Mouse (Mus musculus) G1E (cell line): ENCODE measurements around the gene Sult2b1. TPM values are rescaled to one million over a fixed set of nuclear protein-coding genes. Genes with fewer than 3 reads are reported as not detected.

Experiments used
- ATAC-seq: 2 replicates; pipeline ENCODE4 v1.8.0; 2016; ENCODE audit warnings: mild to moderate bottlenecking; ENCODE audit not compliant: insufficient number of reproducible peaks, poor library complexity, low FRiP score, severe bottlenecking; ENCODE audit errors: extremely low read depth
- DNase-seq: peaks from one replicate; pipeline ENCODE4 v3.0.0; 2012; ENCODE audit warnings: low spot score
- H3K27me3 ChIP-seq: 2 replicates; pipeline ENCODE4 v1.6.1; 2012; ENCODE audit warnings: mild to moderate bottlenecking, low read length, inconsistent platforms; ENCODE audit not compliant: insufficient read depth
- H3K36me3 ChIP-seq: replicated peaks from 2 replicates; pipeline ENCODE3; 2012; ENCODE audit warnings: mild to moderate bottlenecking, inconsistent platforms
- H3K4me1 ChIP-seq: 2 replicates; pipeline ENCODE4 v1.6.1; 2012; ENCODE audit warnings: low read depth, low read length, inconsistent platforms, mixed read lengths; ENCODE audit not compliant: insufficient read depth
- H3K4me3 ChIP-seq: 2 replicates; pipeline ENCODE4 v1.5.1; 2012; ENCODE audit warnings: low read depth, mild to moderate bottlenecking, inconsistent platforms, low read length, moderate library complexity, mixed read lengths
- H3K9me3 ChIP-seq: replicated peaks from 2 replicates; pipeline ENCODE4 v1.6.1; 2012; ENCODE audit warnings: inconsistent platforms
- CTCF ChIP-seq: IDR thresholded peaks from 2 replicates; pipeline ENCODE4 v1.5.1; 2012; ENCODE audit warnings: low read depth, low read length, inconsistent platforms, mixed read lengths
- GATA1 ChIP-seq: IDR thresholded peaks from 2 replicates; pipeline ENCODE4 v1.6.1; 2012; ENCODE audit warnings: borderline replicate concordance, low read length, inconsistent platforms, mixed read lengths
- GATA2 ChIP-seq: IDR thresholded peaks from 2 replicates; pipeline ENCODE4 v1.6.1; 2012; ENCODE audit warnings: low read depth, low read length, inconsistent platforms, borderline replicate concordance
- POLR2AphosphoS5 ChIP-seq: IDR thresholded peaks from 2 replicates; pipeline ENCODE4 v1.6.1; 2012; ENCODE audit warnings: low read depth, low read length, inconsistent platforms; ENCODE audit not compliant: insufficient replicate concordance
- TAL1 ChIP-seq: conservative IDR thresholded peaks from 2 replicates; pipeline ENCODE4 v1.6.1; 2012; ENCODE audit warnings: low read depth, low read length, inconsistent platforms, mixed read lengths
- polyA plus RNA-seq: library from polyadenylated mRNA; stranded (reverse); fragments of >175 nt; gene quantifications from 2 replicates; pipeline ENCODE4 v1.2.3, GENCODE M21; 2012
- total RNA-seq, 2 experiments: library from RNA; stranded (forward) in 1 of 2; stranded (reverse) in 1 of 2; fragments of 200-1000 nt in 1 of 2; fragments of >200 nt in 1 of 2; fragmentation: Nextera tagmentation in 1 of 2; gene quantifications; 2 replicates each; pipeline ENCODE4 v1.2.3; 2014 to 2017

The Sult2b1 gene
- total and polyA plus RNA-seq, 3 experiments, result 0.05 TPM; not detected in 2

- H3K9me3 ChIP-seq, result no peaks in the 10 kb centered on the region
- no peak for DNase-seq
- H3K4me3 ChIP-seq, result no peak overlapping the region
Measured at GRCm38 (mm10) chr7:45815323-45815983, 31.0 kb upstream of the Sult2b1 start.

GRCm38 (mm10) chr7:45814841-45815240, 30.4 kb upstream of the Sult2b1 start:
- H3K4me1 ChIP-seq, result peaks cover 33% of the 10 kb centered on the region
- no peaks in the 10 kb centered on the region for H3K9me3 ChIP-seq
- ATAC-seq (no peak), DNase-seq (no peak)
- no peak for TF ChIP-seq POLR2AphosphoS5
- TF ChIP-seq GATA2, result no peak
- no peak for TF ChIP-seq TAL1
- no peak for TF ChIP-seq CTCF
- TF ChIP-seq GATA1, result no peak
- H3K36me3 ChIP-seq, result peaks cover 58% of the 10 kb centered on the region
- H3K27me3 ChIP-seq, result no peaks in the 10 kb centered on the region
- H3K4me3 ChIP-seq, result peak overlapping the region; percentile 63; the same call in 1 of the 2 replicates

More at GRCm38 (mm10) chr7:45815323-45815983, 31.0 kb upstream of the Sult2b1 start:
- H3K36me3 ChIP-seq, result peaks cover 58% of the 10 kb centered on the region
- no peak for ATAC-seq
- no peak for TF ChIP-seq TAL1
- no peak for TF ChIP-seq GATA2
- TF ChIP-seq GATA1, result no peak
- TF ChIP-seq POLR2AphosphoS5, result no peak
- no peak for TF ChIP-seq CTCF
- peaks cover 33% of the 10 kb centered on the region for H3K4me1 ChIP-seq
- H3K27me3 ChIP-seq, result no peaks in the 10 kb centered on the region

- H3K27me3 ChIP-seq, result no peaks in the 10 kb centered on the region
- no peak for TF ChIP-seq TAL1
- no peak for TF ChIP-seq GATA2
- no peak for TF ChIP-seq CTCF
- TF ChIP-seq POLR2AphosphoS5, result no peak
- no peak for TF ChIP-seq GATA1
- peak; percentile 100 for DNase-seq
- H3K9me3 ChIP-seq, result no peaks in the 10 kb centered on the region
- peak within 1 kb of the TSS; percentile 83 for H3K4me3 ChIP-seq
- H3K4me1 ChIP-seq, result peaks cover 36% of the 10 kb centered on the region
- ATAC-seq, result peak; percentile 99
- H3K36me3 ChIP-seq, result peaks cover 62% of the 10 kb centered on the region
Measured at GRCm38 (mm10) chr7:45813787-45814779, 29.6 kb upstream of the Sult2b1 start, which contains the start of gene Cyth2. Gene Cyth2, minus strand, starts transcription at chr7:45814581.

- DNase-seq, result no peak
- no peaks in the 10 kb centered on the region for H3K27me3 ChIP-seq
- TF ChIP-seq GATA1 (no peak), POLR2AphosphoS5 (no peak), CTCF (no peak), TAL1 (no peak), GATA2 (no peak)
- no peak for ATAC-seq
- peak overlapping the region; percentile 83; the same call in 1 of the 2 replicates for H3K4me3 ChIP-seq
- H3K9me3 ChIP-seq, result no peaks in the 10 kb centered on the region
- H3K4me1 ChIP-seq, result peaks cover 40% of the 10 kb centered on the region
- peaks cover 62% of the 10 kb centered on the region for H3K36me3 ChIP-seq
Measured at GRCm38 (mm10) chr7:45812921-45813320, 28.5 kb upstream of the Sult2b1 start.

GRCm38 (mm10) chr7:45809276-45810075, 25.0 kb upstream of the Sult2b1 start:
- H3K4me1 ChIP-seq, result peaks cover 29% of the 10 kb centered on the region

GRCm38 (mm10) chr7:45808471-45808870, 24.0 kb upstream of the Sult2b1 start:
- no peak for TF ChIP-seq POLR2AphosphoS5
- TF ChIP-seq GATA2, result no peak
- TF ChIP-seq TAL1, result no peak
- no peak for TF ChIP-seq GATA1
- TF ChIP-seq CTCF, result no peak
- Histone ChIP-seq H3K36me3 (peaks cover 75% of the 10 kb centered on the region), H3K9me3 (no peaks in the 10 kb centered on the region), H3K27me3 (no peaks in the 10 kb centered on the region; the same call in 1 of the 2 replicates), H3K4me1 (peaks cover 29% of the 10 kb centered on the region), H3K4me3 (no peak overlapping the region)
- ATAC-seq, result no peak
- DNase-seq, result no peak

More at GRCm38 (mm10) chr7:45809276-45810075, 25.0 kb upstream of the Sult2b1 start:
- Histone ChIP-seq H3K9me3 (no peaks in the 10 kb centered on the region), H3K27me3 (no peaks in the 10 kb centered on the region), H3K4me3 (no peak overlapping the region), H3K36me3 (peaks cover 75% of the 10 kb centered on the region)
- TF ChIP-seq GATA2 (no peak), POLR2AphosphoS5 (no peak)
- no peak for ATAC-seq
- DNase-seq, result no peak
